Mouse (Mus musculus) embryo, embryonic 11 days (tissue): Measurements from ENCODE around the gene Kncn.

ENCODE experiments used
- DNase-seq: peaks from one replicate; pipeline ENCODE4 v3.0.0-alpha.2; 2015

Gene Kncn

GRCm38 (mm10) chr4:115881183-115881582 lies 3.0 kb upstream of the Kncn start:
- peak; percentile 81 for DNase-seq

DNA sequence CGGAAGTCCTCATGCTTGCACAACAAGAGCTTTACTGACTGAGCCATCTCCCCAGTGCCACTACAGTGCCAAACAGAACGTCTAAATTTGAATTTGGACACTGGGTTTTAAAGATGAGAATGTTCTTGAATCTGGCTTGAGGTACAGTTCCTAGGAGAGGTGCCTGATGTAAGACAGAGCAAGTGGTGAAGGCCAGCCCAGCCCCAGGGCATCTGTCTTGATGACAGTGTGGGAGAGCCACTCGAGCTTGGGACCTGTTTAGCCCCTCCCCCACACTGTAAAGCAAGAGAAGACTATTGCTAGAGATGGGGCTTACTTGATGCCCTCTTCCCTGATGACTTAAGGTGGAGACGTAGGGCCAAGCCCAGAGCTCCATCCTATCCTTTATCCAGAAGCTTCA lies 2.0 kb upstream of the Kncn start:
- no peak for DNase-seq

- no peak for DNase-seq
Observed at GRCm38 (mm10) chr4:115885846-115886245, 1.6 kb downstream of the Kncn start.

DNA sequence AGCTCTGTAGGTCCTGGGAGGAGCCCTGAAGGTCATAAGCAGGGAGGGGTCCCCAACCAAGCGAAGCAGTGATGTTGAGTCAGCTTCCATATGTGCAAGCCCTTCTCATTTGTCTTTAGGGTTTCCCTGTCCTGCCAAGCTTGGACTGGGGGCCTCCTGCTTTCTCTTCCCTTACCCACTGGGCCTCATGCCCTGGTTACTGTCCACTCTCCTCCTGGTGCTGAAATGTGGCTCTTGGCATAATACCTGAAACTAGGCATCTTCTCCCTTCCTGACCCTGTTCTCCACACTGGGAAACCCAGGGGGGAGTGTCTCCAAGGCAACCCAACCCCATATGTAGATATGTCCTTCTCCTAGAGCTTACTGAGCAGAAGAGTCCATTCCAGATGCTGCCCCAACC lies 2.7 kb downstream of the Kncn start:
- DNase-seq: peak; percentile 34

DNA sequence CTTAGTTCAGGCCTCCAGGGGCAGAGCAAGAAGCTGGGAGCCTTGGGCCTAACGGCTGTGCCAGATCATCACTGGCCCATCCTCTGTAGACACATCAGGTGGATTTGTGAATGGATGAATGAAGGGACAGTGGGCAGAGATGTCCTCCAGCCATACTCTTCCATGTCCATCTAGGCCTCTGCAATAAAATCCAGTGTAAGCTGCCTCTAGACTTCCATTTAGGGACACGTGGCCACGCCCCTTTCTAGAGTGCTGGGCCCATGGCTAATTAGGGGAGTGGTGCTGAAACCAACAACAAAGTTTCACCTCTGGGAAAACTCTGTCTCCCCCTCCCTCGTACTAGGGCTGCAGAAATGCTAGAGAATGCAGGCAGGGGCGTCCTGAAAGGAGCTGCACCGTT lies 5.9 kb downstream of the Kncn start:
- DNase-seq: peak; percentile 46

DNA sequence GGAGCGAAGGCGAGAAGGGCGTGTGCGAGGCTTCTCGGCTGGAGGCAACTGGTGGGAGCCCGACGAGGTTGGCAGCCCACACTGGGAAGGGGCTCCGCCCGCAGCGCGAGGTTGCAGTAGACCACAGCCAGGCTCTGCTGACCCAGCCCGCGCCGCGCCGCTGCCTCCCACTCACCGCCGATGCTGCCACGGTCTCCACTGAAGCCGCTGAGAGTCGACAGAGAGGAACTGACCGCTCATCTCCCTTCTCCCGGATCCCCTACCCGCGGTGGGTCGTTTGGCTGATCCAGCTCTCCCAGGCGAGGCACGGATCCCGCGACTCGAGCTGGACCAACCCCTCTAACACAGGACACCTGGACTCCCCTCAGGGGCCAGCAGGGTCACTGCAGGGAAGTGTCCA lies 6.4 kb downstream of the Kncn start, which contains the start of gene 6430628N08Rik:
TSS of gene 6430628N08Rik (plus strand) at position 113 of the 400 bp plus-strand sequence.
- peak; percentile 39 for DNase-seq

GRCm38 (mm10) chr4:115894281-115894680 lies 10.1 kb downstream of the Kncn start:
- DNase-seq: no peak

- DNase-seq: peak; percentile 79
Observed at GRCm38 (mm10) chr4:115897901-115898631, 13.9 kb downstream of the Kncn start.

GRCm38 (mm10) chr4:115902816-115903215 lies 18.6 kb downstream of the Kncn start:
- peak; percentile 81 for DNase-seq

DNA sequence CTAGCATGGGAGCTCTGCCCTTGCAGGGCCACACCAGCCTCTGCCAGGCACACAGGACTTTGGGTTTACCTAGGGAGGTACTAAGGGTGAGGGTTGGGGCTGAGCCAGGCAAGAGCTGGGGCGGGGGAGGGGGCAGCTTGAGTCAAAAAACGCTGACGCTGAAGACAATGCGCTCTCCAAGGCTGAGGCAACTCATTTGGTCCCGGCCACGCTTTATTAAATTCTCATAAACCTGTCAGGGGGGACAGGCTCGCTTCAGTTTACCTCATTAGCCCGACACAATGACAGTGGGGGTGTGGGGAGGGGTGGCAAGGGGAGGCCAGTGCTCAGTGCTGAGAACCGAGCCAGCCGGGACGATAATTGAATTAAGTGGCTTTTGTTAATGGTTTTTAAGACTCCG lies 20.2 kb downstream of the Kncn start:
- peak; percentile 72 for DNase-seq

DNA sequence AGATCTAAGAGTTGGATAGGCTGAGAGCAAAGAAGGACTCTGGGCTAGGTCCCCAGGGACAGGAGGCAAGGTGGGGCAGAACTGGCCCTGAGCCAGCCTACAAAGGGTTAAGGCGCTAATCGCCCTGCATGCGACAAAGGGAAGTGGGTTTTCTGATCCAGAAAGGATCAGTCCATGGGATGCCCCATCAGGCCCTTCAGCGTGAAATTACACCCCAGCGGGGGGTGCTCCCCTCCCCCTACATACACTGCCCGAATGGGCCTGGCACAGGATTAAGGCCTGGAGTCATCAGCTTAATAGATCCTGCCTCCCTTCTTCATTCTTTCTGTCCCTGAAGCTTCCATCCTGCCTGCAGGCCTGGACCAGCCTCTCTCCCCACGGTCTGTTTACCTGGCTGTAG lies 21.5 kb downstream of the Kncn start:
- DNase-seq: peak; percentile 53

GRCm38 (mm10) chr4:115906791-115907190 lies 22.6 kb downstream of the Kncn start:
- no peak for DNase-seq

DNA sequence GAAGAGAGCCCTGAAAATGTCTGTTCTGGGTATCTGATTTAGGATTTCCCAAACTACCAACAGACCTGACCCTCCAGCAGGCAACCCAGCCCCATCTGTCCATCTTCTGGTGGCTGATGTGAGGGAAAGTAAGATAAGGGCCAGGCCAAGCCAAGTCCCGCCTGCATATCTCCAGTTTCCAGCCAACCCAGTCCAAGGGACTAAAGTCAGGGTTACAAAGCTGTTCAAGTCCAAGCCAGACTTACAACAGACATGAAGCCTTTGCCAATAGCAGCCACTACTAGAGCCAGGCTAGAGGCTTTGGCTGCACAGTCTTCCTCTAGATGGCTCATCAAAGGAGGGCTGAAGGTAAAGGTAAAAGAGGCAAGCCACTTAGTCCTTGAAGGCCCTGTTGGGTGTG lies 23.8 kb downstream of the Kncn start:
- no peak for DNase-seq

DNA sequence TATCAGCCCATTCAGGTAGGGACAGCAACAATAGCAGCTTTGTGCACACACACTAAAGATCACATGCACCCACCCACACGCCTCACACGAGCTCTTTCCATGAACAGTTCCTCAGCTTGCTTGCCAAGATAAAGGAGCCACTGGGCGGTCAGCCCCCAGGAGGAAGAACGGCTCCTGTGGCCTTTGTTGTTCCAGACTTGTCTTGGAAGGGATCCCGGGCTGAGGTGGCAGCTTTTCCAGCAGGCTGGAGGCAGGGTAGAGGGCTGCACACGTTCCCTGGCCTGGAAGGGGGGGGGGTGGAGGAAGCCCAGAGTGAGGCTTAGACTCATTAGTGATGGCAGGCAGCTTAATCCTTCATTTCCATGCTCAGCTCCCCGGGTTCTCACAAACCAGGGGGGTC lies 24.4 kb downstream of the Kncn start:
- DNase-seq: no peak

DNA sequence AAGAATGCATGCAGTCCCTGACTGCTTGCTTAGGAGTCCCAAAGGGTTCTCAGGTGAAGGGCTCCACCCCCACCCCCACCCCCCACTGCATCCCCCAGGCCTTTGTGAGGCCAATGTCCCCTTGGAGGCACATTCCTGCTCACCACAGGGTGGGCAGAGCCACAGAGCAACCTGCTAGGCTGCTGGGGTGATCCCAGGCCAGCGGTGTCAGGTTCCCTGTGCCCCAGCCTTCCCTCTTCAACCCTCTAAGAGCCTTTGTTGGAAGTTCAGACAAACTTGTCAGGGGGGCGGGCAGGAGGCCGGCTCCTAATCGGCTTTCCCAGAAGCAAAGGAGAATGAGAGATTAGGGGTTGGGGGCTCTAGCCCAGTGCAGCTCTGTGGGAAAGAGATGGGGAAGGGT lies 27.4 kb downstream of the Kncn start:
- no peak for DNase-seq

GRCm38 (mm10) chr4:115919911-115920310 lies 35.7 kb downstream of the Kncn start:
- DNase-seq: no peak

- no peak for DNase-seq
Observed at GRCm38 (mm10) chr4:115922688-115923087, 38.5 kb downstream of the Kncn start.

DNA sequence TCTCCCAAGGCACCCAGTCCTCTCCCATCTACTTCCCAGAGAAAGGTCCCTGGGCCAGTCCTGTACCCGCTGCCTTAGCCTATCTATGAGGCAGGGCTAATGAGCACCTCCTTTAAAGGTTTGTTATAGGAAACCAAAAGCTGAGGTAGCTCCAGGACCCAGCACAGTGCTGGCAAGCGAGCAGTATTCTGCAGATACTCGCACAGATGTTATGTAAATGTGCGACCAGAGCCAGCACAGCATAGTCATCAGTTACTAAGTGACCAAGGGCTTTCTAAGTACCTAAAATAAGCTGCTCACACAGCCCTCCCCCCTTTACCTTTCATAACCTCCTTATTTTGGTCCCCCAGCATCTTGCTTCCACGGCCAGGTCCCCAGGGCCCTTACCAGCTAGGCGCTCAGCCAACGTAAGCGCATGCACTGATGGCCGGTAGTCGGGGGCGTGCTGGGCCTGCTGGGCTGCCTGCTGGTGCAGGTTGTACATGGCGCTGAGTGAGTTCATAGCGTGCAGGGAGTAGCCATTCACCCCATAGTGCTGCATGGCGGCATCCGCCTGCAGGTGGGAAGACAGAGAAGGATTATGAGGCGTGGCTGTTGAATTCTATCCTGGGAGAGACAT lies 39.2 kb downstream of the Kncn start:
- no peak for DNase-seq

GRCm38 (mm10) chr4:115927637-115928036 lies 43.4 kb downstream of the Kncn start:
- DNase-seq: no peak

DNA sequence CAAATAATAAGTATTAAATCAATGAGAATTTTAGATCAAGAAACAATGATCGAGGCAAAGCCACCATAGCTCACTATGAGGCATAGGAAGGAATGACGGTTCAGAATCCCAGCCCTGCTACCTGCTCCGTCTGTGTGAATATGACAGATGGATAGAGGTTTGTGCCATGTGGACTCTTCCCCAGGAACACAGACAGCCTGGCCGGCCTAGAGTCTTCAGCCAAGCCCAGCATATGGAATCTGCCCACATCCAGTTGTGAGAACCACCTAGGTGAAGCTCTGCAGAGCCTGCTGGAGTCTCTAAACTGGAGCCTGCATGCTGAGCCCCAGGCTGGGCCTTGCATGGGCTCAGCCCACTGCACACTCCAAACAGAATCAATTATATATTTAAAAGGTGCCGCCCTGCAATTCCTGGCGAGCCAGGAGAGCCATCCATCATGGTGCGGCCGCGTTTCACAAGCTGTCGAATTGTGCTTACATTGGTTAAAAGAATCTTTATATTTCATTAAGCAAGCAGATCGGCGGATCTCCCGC lies 47.4 kb downstream of the Kncn start:
- DNase-seq: no peak

DNA sequence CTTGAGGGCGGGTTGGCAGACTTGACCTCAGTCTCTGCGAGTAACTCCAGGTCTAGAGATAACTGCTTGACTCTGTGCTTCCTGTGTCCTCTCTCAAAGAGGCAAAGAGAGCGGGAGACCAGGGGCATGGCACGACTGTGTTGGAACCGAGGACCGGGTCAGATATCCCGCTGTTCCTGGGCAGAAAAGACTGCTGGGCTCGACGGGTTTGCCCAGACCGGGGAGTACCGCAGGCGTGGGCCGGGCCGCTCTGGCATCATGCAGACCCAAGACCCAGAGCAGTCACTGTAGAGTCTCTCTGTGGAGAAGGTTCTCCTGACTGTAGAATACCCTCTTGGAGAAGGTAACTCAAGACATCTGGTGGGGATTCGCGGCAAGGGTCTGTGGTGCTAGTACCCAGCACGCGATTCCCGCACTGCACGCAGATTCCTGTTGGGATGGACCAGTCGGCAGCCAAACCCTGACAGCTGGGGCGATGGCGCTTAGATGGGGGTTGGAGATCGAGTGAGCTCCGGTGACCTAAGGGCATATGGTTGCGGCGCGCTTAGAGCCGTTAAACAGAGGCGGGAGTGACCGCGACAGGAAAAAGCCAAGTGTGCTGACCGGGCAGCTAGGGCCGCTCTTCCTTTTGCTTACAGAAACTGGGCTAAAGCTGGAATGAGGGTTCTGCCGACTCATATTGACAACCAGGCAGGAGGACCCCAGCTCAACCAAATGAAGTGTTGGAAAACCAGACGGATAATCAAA lies 51.8 kb downstream of the Kncn start:
- DNase-seq: peak; percentile 55

GRCm38 (mm10) chr4:115936646-115937045 lies 52.4 kb downstream of the Kncn start:
- peak; percentile 54 for DNase-seq
